Mouse (Mus musculus) liver, embryonic 14.5 days (tissue): ENCODE measurements around the gene Birc7. TPM values are rescaled to one million over a fixed set of nuclear protein-coding genes. Genes with fewer than 3 reads are reported as not detected.

Experiments
- ATAC-seq: fragments of 200-750 bp; cut with Nextera tagmentation; 2 replicates; pipeline ENCODE4 v1.8.0; 2017; ENCODE audit warnings: moderate number of reproducible peaks, mild to moderate bottlenecking, moderate library complexity; ENCODE audit not compliant: insufficient read depth
- DNase-seq, 3 experiments: peaks; one replicate each; pipeline ENCODE4 v3.0.0-alpha.2; 2012 to 2013; ENCODE audit warnings: low read depth in 3 of 3, low spot score in 3 of 3
- H3K27ac ChIP-seq: fragments of 300-500 bp; sonication (generic); 2 replicates; pipeline ENCODE4 v1.5.1; 2014; ENCODE audit warnings: moderate library complexity, mild to moderate bottlenecking, control low read depth, inconsistent platforms
- H3K27me3 ChIP-seq: fragments of 300-500 bp; sonication (generic); 2 replicates; pipeline ENCODE4 v1.6.1; 2014; ENCODE audit warnings: mild to moderate bottlenecking, low read length, moderate library complexity; ENCODE audit not compliant: control insufficient read depth, insufficient read depth
- H3K36me3 ChIP-seq: fragments of 300-500 bp; sonication (generic); replicated peaks from 2 replicates; pipeline ENCODE4 v1.6.1; 2014; ENCODE audit warnings: low read depth; ENCODE audit not compliant: control insufficient read depth, insufficient read depth
- H3K4me1 ChIP-seq, 2 experiments: fragments of 200-500 bp in 1 of 2; fragments of 300-500 bp in 1 of 2; sonication (generic) in 1 of 2; replicated peaks; 2 replicates each; pipeline ENCODE4 v1.6.1; 2012 to 2014; ENCODE audit warnings: antibody characterized with exemption in 1 of 2, inconsistent platforms in 1 of 2, low read length in 1 of 2; ENCODE audit not compliant: control insufficient read depth in 2 of 2, insufficient read depth in 2 of 2
- H3K4me2 ChIP-seq: fragments of 300-500 bp; sonication (generic); 2 replicates; pipeline ENCODE4 v1.6.1; 2014; ENCODE audit warnings: low read depth, mild to moderate bottlenecking, control low read depth, moderate library complexity
- H3K4me3 ChIP-seq, 2 experiments: fragments of 200-500 bp in 1 of 2; fragments of 300-500 bp in 1 of 2; sonication (generic) in 1 of 2; 2 replicates each; pipeline ENCODE4 v1.5.1; 2012 to 2014; ENCODE audit warnings: low read depth in 2 of 2, low read length in 2 of 2, mild to moderate bottlenecking in 2 of 2, control low read depth in 1 of 2, inconsistent platforms in 1 of 2, moderate library complexity in 1 of 2; ENCODE audit not compliant: insufficient read depth in 1 of 2
- H3K9ac ChIP-seq: fragments of 300-500 bp; sonication (generic); replicated peaks from 2 replicates; pipeline ENCODE4 v1.6.1; 2014; ENCODE audit warnings: mild to moderate bottlenecking, control low read depth, moderate library complexity
- H3K9me3 ChIP-seq: fragments of 300-500 bp; sonication (generic); 2 replicates; pipeline ENCODE4 v1.6.1; 2016; ENCODE audit warnings: low read length, mixed read lengths; ENCODE audit not compliant: control insufficient read depth
- CTCF ChIP-seq: IDR thresholded peaks from 2 replicates; pipeline ENCODE4 v1.5.1; 2016; ENCODE audit warnings: antibody characterized with exemption, low read depth, control low read depth
- EP300 ChIP-seq: IDR thresholded peaks from 2 replicates; pipeline ENCODE4 v1.6.1; 2016; ENCODE audit warnings: antibody characterized with exemption, low read depth
- WGBS: fragments of 180-500 bp; shearing (Covaris S2); extraction: QIAGEN DNeasy Blood & Tissue Kit; methylation state at CpG from one replicate; pipeline ENCODE4 v1.1.7; 2014; ENCODE audit not compliant: insufficient replicate concordance; 5-methylcytosine and 5-hydroxymethylcytosine counted together
- polyA plus RNA-seq, 2 experiments: library from polyadenylated mRNA; depleted of rRNA in 1 of 2; stranded (reverse) in 1 of 2; unstranded in 1 of 2; fragments of >200 nt; fragmentation: Nextera tagmentation in 1 of 2; extraction: Ambion mirVana in 1 of 2; gene quantifications; 2 replicates each; pipeline versions ENCODE4 v1.2.1 to v1.2.3; 2012 to 2014

Birc7 gene
- polyA plus RNA-seq (2012; rRNA removed) (not detected in 2 replicates), polyA plus RNA-seq (2014; fragmentation: Nextera tagmentation; extraction: Ambion mirVana) (not detected in 2 replicates)

DNA sequence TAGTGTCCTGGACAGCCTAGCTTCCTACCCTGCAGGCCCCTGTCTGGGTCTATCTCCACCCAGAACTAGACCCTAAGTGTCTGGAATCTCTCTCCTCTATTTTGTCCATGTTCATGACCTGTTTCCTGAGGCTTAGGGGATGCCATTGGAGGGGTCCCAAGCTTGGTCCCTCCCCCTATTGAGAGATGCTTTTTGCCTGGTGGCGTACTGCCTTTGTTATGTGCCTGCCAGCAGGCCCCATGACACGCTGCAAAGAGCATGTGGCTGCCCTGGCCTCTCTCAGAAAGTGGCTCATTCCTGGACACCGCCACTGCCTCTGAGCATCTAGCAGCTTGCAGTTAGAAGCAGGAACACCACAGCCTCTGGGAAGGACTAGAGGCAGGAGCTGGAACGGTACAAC, at the start of gene Birc7:
TSS of gene Birc7 (plus strand) at position 301 of the 400 bp plus-strand sequence.
- Histone ChIP-seq H3K27me3 (no peaks in the 10 kb centered on the region), H3K36me3 (no peaks in the 10 kb centered on the region), H3K9ac (no peak within 1 kb of the TSS), H3K4me3 (no peak within 1 kb of the TSS), H3K4me2 (no peak within 1 kb of the TSS), H3K4me1 (no peaks in the 10 kb centered on the region), H3K27ac (no peak within 1 kb of the TSS), H3K9me3 (no peaks in the 10 kb centered on the region)
- TF ChIP-seq EP300 (no peak), CTCF (no peak)
- ATAC-seq (no peak), DNase-seq (no peak)
- 57% methylated on average over 4 of the region's 4 CpGs for WGBS

DNA sequence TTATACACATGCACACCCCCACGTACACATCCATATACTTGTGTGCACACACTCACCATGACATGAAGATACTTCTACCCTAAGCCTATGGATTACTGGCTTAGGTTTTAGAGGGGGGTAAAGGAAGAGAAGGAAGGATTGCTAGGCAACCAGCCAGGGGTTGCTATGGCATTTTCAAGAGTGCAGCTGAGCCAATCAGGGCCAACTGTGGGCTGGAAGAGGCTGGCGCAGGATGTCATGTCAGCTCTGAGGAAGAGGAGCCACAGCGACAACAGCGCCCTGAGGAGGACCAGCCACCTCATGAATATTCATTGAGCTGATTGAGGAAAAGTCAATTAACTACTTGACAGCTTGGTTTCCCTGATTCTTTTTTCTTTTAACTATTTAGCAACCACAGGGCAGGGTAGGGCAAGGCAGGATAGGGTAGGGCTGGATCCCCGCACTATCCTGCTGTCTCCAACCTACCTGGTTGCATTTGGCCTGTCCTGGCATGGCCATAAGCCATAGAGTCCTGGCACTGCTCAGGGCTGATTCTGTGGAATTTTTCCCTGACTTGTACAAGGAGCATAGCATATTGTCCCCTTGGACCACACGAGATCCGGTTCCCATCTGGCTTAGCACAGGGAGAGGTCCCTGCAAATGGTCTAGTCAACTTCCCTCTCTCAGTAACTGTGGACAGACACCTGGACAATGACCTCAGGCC, 49.3 kb upstream of the Birc7 start:
- WGBS, result 27% methylated on average over 7 of the region's 7 CpGs

DNA sequence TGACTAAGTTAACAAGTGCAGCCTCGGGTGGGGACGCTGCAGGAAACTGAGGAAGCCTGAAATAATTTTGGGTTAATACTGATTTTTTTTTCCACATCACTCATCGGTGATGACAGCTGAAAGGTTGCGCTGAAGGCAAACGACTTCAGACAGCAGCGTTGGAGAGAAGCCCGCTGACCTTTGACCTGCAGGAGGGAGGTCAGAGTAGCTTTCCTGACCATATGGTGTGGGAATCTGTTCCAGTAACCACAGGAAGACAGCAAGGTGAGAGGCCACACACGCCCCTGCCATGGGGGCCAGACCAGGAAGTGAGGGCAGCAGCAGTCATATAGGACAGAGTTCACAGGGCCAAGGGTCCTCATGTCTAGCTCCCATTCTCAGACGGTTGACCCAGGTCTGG, 47.5 kb upstream of the Birc7 start:
- no peaks in the 10 kb centered on the region for H3K27me3 ChIP-seq
- H3K4me1 ChIP-seq, result no peaks in the 10 kb centered on the region
- no peak for TF ChIP-seq CTCF
- no peak for TF ChIP-seq EP300
- no peak overlapping the region for H3K9ac ChIP-seq
- ATAC-seq, result no peak
- no peak overlapping the region for H3K4me2 ChIP-seq
- no peak overlapping the region for H3K4me3 ChIP-seq
- no peaks in the 10 kb centered on the region for H3K9me3 ChIP-seq
- WGBS, result 43% methylated on average over 9 of the region's 9 CpGs
- no peak for DNase-seq
- no peaks in the 10 kb centered on the region for H3K36me3 ChIP-seq
- H3K27ac ChIP-seq, result no peak overlapping the region

More for the DNA sequence above, 49.3 kb upstream of the Birc7 start:
- H3K9me3 ChIP-seq, result no peaks in the 10 kb centered on the region
- H3K27me3 ChIP-seq, result no peaks in the 10 kb centered on the region
- H3K36me3 ChIP-seq, result no peaks in the 10 kb centered on the region
- no peaks in the 10 kb centered on the region for H3K4me1 ChIP-seq
- H3K27ac ChIP-seq, result no peak overlapping the region
- no peak overlapping the region for H3K9ac ChIP-seq
- H3K4me3 ChIP-seq, result no peak overlapping the region
- DNase-seq (no peak), ATAC-seq (no peak)
- no peak overlapping the region for H3K4me2 ChIP-seq
- no peak for TF ChIP-seq EP300
- TF ChIP-seq CTCF, result no peak

DNA sequence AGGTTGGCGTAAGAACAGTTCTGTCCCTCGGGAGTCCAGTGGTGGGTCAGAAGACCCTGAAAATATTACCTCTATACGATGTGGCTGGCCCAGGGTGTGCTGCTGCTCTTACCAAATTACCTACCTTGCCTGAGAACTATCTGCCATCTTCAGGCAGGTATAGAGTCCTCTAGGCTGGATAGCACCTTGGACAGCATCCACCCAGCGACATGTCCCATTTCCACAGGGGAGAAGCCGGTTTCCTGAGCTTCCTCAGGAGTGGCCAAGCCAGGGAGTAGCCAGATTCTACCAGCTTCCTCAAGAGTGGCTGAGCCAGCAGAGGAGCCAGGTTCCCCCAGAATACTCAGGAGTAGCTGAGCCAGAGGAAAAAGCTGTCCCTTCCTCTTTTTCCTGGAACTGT, 43.6 kb upstream of the Birc7 start:
- H3K4me3 ChIP-seq, result no peak overlapping the region
- H3K36me3 ChIP-seq, result no peaks in the 10 kb centered on the region
- no peak for ATAC-seq
- no peak overlapping the region for H3K4me2 ChIP-seq
- H3K27ac ChIP-seq, result no peak overlapping the region
- TF ChIP-seq EP300 (no peak), CTCF (no peak)
- 39% methylated on average over 5 of the region's 5 CpGs for WGBS
- no peaks in the 10 kb centered on the region for H3K9me3 ChIP-seq
- H3K9ac ChIP-seq, result no peak overlapping the region
- H3K27me3 ChIP-seq, result peaks cover 24% of the 10 kb centered on the region
- no peak for DNase-seq
- no peaks in the 10 kb centered on the region for H3K4me1 ChIP-seq

DNA sequence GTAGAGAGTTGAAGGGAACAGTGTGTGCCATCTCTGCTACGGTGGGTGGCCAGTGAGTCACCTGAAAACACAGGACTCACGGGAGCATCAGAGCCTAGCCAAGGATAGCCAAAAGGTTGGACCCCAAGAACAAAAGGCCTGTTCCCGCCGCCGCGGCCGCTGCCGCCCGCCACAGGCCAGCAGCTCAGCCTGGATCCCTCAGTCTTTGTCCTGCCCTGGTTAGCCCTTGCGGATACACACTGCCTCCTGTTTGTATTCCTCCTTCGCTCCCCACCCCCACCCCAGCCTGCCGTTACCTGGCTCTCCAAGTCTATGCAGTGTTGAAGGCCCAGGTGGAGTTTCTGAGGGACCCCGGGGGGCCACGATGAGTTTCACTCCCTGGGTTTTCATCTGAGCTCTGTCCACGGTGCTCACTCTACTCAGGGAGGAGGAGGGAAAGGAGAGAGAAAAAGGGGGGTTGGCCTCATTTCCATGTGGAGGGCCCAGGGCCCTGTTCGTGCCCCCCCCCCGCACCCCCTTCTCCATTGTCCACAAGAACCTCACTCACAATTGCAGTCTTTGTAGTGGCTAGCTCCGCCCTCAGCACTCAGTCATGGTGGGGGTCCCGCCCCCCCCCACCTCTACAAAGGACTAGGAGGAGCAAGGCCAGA, 39.4 kb upstream of the Birc7 start:
- H3K4me2 ChIP-seq, result no peak overlapping the region
- no peak for ATAC-seq
- 12% methylated on average over 19 of the region's 19 CpGs for WGBS

More for the DNA sequence above, 39.4 kb upstream of the Birc7 start:
- TF ChIP-seq EP300 (no peak), CTCF (no peak)
- H3K27ac ChIP-seq, result no peak overlapping the region
- H3K36me3 ChIP-seq, result no peaks in the 10 kb centered on the region
- H3K27me3 ChIP-seq, result peaks cover 65% of the 10 kb centered on the region
- H3K4me3 ChIP-seq, result no peak overlapping the region
- no peak overlapping the region for H3K9ac ChIP-seq
- H3K9me3 ChIP-seq, result no peaks in the 10 kb centered on the region
- no peak for DNase-seq
- no peaks in the 10 kb centered on the region for H3K4me1 ChIP-seq
